Mouse (Mus musculus): Measurements from ENCODE around the gene Gm28053. TPM values are rescaled to one million over a fixed set of nuclear protein-coding genes. Genes with fewer than 3 reads are reported as not detected.

Gm28053 gene
- total RNA-seq (2023), result not detected in 2 replicates

DNA sequence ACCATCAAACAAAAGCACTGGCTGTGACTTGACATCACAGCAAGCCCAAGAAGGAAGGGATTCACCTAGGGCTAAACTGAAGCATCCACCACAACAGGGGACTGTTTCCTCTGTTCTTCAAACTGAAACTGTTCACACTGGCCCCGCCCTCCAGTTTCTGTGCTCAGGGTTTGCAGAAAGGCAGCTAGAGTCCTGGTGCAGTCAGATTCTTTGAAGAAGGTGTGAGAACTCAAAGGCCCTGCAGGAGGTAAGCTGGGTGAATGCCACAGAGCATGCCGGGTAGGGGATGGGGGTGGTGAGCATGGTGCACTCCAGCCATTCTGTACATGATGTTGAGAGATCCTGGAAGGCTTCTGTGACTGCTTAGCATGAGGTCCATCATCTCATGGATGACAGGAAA lies at the start of gene Gm28053, which contains the start of gene Gimap7:
Gm28053 (plus strand) TSS at position 153 of the 400 bp plus-strand sequence.
Gimap7 (plus strand) TSS at position 167 of the 400 bp plus-strand sequence.

GRCm38 (mm10) chr6:48675931-48676859 lies 42.2 kb upstream of the Gm28053 start, which contains the start of gene Gimap9:
Gene Gimap9 (plus strand): TSS chr6:48676129.

GRCm38 (mm10) chr6:48684319-48684718 lies 34.1 kb upstream of the Gm28053 start, which contains the start of gene Gimap4:
Gene Gimap4 (plus strand): TSS chr6:48684549.

DNA sequence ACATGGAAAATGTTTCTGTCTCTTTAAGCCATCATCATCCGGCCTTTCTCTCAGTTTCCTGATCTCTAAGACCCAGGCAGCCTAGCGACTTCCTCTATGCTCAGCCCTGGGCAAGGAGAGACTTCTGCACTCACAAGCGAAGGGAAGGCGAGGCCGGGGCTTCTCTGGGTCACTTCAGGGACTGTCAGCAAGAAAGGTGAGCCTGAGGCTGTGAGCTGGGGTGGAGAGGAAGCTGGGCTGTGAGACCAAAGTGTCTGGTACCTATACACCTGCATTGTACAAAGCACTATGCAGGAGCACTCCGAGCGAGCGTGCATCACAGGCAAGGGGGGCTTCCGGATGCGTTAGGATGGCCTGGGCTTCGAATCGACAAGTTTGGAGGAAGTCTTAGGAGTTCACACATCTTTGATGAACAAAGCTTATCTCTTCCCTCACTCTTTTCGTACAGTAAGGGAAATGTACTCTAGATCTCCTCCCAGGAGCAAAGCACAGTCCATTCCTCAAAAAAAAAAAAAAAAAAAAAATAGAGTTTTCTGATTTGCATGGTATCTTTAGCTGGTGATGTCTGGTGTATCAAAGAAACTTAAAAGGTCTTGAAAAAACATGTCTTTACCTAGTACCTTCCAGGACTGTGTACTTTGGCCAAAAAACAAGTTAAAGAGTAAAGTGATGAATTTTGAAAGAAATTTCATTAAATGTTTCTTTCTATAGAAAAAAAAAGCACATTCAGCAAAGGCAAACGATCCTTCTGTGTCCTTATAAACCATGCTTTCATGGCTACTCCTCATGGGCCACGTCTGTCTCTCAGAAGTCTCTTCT lies 20.8 kb downstream of the Gm28053 start, which contains the start of gene Gimap1:
Gimap1 (plus strand) TSS at position 94 of the 819 bp plus-strand sequence.

DNA sequence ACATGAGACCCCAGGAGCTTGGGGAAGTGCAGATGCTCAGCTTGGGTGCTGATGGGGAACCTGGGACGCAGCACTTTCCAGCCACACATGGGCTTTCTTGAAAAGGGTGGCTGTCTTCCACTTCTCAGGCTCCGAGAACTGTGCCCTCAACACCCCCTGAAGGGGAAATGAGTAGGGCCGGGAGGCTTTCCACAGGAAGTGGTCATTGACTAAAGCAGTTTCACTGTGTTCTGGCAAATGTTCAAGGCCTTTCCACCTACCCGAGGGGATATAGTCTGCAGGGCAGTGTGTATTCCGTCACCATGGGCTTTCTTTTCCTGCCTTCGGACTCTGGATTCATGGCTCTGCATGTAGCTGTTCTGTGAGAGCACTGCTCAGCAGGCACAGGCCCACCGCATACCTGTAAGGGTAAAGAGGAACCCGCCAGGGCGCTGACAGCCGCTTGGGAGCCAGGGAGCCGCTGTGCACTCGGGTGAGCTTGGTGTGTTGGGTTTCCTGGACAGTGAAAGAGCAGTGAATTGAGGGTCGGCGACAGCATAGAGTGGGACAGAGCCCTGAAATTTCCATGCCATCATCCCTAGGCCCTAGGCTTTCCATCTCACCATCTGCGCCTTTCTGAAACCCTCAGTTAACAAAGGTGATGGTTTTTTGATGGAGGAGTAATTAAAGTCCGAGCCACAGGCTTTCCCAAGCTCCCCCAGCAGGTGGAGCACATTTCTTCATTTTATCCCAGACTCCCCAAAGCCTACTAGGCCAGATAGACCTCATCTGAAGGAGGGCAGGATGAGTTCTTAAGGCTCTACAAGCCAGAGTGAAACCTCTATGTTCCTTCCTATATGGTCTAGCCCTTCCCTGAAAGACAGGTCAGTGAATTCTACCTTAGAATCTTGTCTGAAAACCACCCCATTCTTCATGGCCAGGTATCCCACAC lies 27.8 kb downstream of the Gm28053 start, which contains the start of gene Gimap5:
Gimap5 (plus strand) TSS at position 239 of the 931 bp plus-strand sequence.

DNA sequence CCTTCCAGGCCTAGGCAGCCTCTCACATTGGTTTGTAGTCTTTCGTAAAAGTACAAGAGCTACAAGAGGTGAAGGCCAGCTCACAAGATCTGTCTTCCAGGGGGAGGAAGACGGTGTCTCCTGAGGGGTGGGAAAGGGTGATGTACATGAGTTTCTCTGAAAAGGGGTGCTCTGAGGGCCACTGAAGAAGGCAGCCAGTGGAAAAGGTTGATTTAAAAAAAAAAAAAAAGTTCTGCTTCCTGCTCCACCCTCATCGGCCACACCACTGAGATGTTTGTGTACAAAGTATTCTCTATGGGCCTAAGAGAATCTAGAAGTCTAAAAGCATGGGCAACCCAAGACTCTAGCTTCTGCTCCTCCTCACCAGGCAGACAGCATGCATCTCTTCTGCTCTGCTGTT lies 52.3 kb downstream of the Gm28053 start, which contains the start of gene Gimap3:
Gimap3 (minus strand) TSS at position 156 of the 400 bp plus-strand sequence.

Other genes with a start within 250 kb of the Gm28053 start
- 0.45 TPM in 1 of 2 replicates, not detected in the other for gene Atp6v0e2, start 181.0 kb upstream of the Gm28053 start, total RNA-seq (2023)
- gene Lrrc61, start 163.8 kb upstream of the Gm28053 start, total RNA-seq (2023), result 22.5 and 23.0 TPM in 2 replicates
- not detected in 2 replicates for gene Rarres2, start 145.8 kb upstream of the Gm28053 start, total RNA-seq (2023)
- gene Gm45021, start 129.0 kb upstream of the Gm28053 start, total RNA-seq (2023), result not detected in 2 replicates
- gene Repin1, start 124.7 kb upstream of the Gm28053 start, total RNA-seq (2023), result 2.2 and 2.9 TPM in 2 replicates
- 2.2 TPM in 1 of 2 replicates, not detected in the other for gene Gm44965, start 124.7 kb upstream of the Gm28053 start, total RNA-seq (2023)
- gene Zfp775, start 116.5 kb upstream of the Gm28053 start, total RNA-seq (2023), result 0.32 and 0.57 TPM in 2 replicates
- gene AI854703, start 91.8 kb upstream of the Gm28053 start, total RNA-seq (2023), result not detected in 2 replicates
- 0.11 and 0.38 TPM in 2 replicates for gene Gimap8, start 71.4 kb upstream of the Gm28053 start, total RNA-seq (2023)
- 2.1 and 3.1 TPM in 2 replicates for gene Gimap9, start 42.5 kb upstream of the Gm28053 start, total RNA-seq (2023)
- gene Gimap4, start 34.1 kb upstream of the Gm28053 start, total RNA-seq (2023), result 0.29 TPM in 1 of 2 replicates, not detected in the other
- 3.2 and 3.3 TPM in 2 replicates for gene Gimap6, start 10.4 kb upstream of the Gm28053 start, total RNA-seq (2023)
- not detected in 2 replicates for gene Gimap7, start within 50 bp of the Gm28053 start, total RNA-seq (2023)
- gene Gimap1, start 20.4 kb downstream of the Gm28053 start, total RNA-seq (2023), result 0.32 TPM in 1 of 2 replicates, not detected in the other
- gene Gimap5, start 27.6 kb downstream of the Gm28053 start, total RNA-seq (2023), result 0.57 TPM in 1 of 2 replicates, not detected in the other
- 0.20 and 0.22 TPM in 2 replicates for gene Gimap3, start 52.2 kb downstream of the Gm28053 start, total RNA-seq (2023)
- 6.0 and 6.9 TPM in 2 replicates for gene Tmem176a, start 122.3 kb downstream of the Gm28053 start, total RNA-seq (2023)
- gene Tmem176b, start 122.9 kb downstream of the Gm28053 start, total RNA-seq (2023), result 11.2 and 12.8 TPM in 2 replicates
- gene Aoc1, start 154.3 kb downstream of the Gm28053 start, total RNA-seq (2023), result 0.60 TPM in 1 of 2 replicates, not detected in the other
- gene 1600015I10Rik, start 211.3 kb downstream of the Gm28053 start, total RNA-seq (2023), result not detected in 2 replicates